ENCODE assay signal across 10 mouse cellular contexts in the genomic region with DNA sequence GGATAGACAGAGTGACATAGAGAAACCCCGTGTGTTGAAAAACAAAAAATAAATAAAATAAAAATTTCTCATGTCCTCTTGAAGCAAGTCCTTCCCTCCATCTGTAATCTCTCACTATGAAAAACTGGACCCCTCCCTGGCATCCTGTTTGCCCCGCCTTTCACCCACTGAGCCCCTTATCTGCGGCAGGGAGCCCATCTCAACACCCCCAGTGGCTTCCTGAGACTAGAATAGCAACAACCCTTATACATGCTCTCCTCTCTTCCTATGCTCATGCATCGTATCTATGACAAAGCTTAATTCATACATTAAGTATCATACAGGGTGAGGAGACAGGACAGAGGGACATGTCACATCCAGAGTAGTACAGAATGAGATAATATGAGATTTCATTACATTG.
A peak's percentile ranks its signal among the peaks of the same experiment; 100 is the strongest.
DNase-seq lines count a peak whose midpoint lies in the region; ATAC-seq and TF ChIP-seq lines count a peak whose summit lies in the region.
"Had no signal": no experiment of that assay in that cellular context is flagged by ENCODE, and none has a peak within 500 bp of the region (broad histone marks: within the 10 kb centered on the region; RNA-seq: fewer than 3 reads in every experiment).

No protein-coding gene starts in this region.

- H3K27me3 ChIP-seq in heart, postnatal 0 days (ENCODE audit: control insufficient read depth, insufficient read depth, low read length): no peaks in the 10 kb centered on the region
- H3K27me3 ChIP-seq in megakaryocyte, embryonic 14.5 days (replicated peaks): no peaks in the 10 kb centered on the region
- H3K27me3 ChIP-seq in midbrain, embryonic 14.5 days (ENCODE audit: control insufficient read depth, insufficient read depth, low read length): no peaks in the 10 kb centered on the region

- no peak for ATAC-seq in heart, postnatal 0 days (ENCODE audit: insufficient read depth, low read depth)
- no peak for ATAC-seq in megakaryocyte, adult 5-6 weeks (ENCODE audit: poor library complexity, severe bottlenecking)
- no peak for ATAC-seq in midbrain, embryonic 14.5 days (ENCODE audit: low FRiP score, low TSS enrichment)

- TF ChIP-seq EP300 in heart, postnatal 0 days (IDR thresholded peaks at IDR 0.05; ENCODE audit: low read depth): no peak; the same call in 1 of the 2 replicates

- H3K36me3 ChIP-seq in heart, postnatal 0 days (replicated peaks; ENCODE audit: control insufficient read depth, insufficient read depth, low read length): no peaks in the 10 kb centered on the region
- peaks cover 77% of the 10 kb centered on the region for H3K36me3 ChIP-seq in megakaryocyte, embryonic 14.5 days (replicated peaks; ENCODE audit: low read length)
- no peaks in the 10 kb centered on the region for H3K36me3 ChIP-seq in midbrain, embryonic 14.5 days (ENCODE audit: control insufficient read depth, insufficient read depth, low read length)

- WGBS in heart, postnatal 0 days: 11% methylated on average over 4 of the region's 4 CpGs
- WGBS in midbrain, embryonic 14.5 days: 86% methylated on average over 4 of the region's 4 CpGs

- H3K4me2 ChIP-seq in heart, postnatal 0 days (ENCODE audit: low read depth, low read length): peak overlapping the region; percentile 28; the same call in 1 of the 2 replicates
- no peak overlapping the region for H3K4me2 ChIP-seq in midbrain, embryonic 14.5 days (ENCODE audit: low read length)

- no peak overlapping the region for H3K4me3 ChIP-seq in heart, postnatal 0 days (ENCODE audit: low read depth, low read length)
- H3K4me3 ChIP-seq in megakaryocyte, embryonic 14.5 days (replicated peaks): peak overlapping the region; percentile 84
- H3K4me3 ChIP-seq in midbrain, embryonic 14.5 days (replicated peaks; ENCODE audit: low read depth, low read length): no peak overlapping the region

- intact Hi-C loops in heart, postnatal 25 days (cut with DNase I): no loop called here

- peaks cover 72% of the 10 kb centered on the region for H3K4me1 ChIP-seq in heart, postnatal 0 days (ENCODE audit: control insufficient read depth, insufficient read depth)
- H3K4me1 ChIP-seq in megakaryocyte, embryonic 14.5 days: peaks cover 100% of the 10 kb centered on the region
- H3K4me1 ChIP-seq in midbrain, embryonic 14.5 days (ENCODE audit: control insufficient read depth, insufficient read depth, low read length): peaks cover 21% of the 10 kb centered on the region

- H3K27ac ChIP-seq in heart, postnatal 0 days (ENCODE audit: low read depth): peak overlapping the region; percentile 75
- 0 out of 2 replicates have a peak overlapping the region, but pooled peaks have one; percentile 37 for H3K27ac ChIP-seq in midbrain, embryonic 14.5 days (replicated peaks; ENCODE audit: low read depth, low read length)

- H3K9ac ChIP-seq in heart, postnatal 0 days (replicated peaks; ENCODE audit: low read depth, low read length): no peak overlapping the region
- no peak overlapping the region for H3K9ac ChIP-seq in midbrain, embryonic 14.5 days (replicated peaks; ENCODE audit: low read length)

- TF ChIP-seq CTCF in heart, postnatal 0 days (IDR thresholded peaks at IDR 0.05; ENCODE audit: low read depth): no peak

- no peak for DNase-seq in heart, postnatal 0 days (ENCODE audit: low spot score)
- DNase-seq in heart, postnatal 25 days (ENCODE audit: low spot score): no peak
- peak; percentile 68 for DNase-seq in liver
- DNase-seq in midbrain, embryonic 14.5 days: no peak
- no peak for DNase-seq in cerebellum, adult 18-20 months
- DNase-seq: cerebellum, adult 11-12 months; spleen, adult 18-20 months; thymus, postnatal 4 days had no signal

- no peaks in the 10 kb centered on the region for H3K9me3 ChIP-seq in heart, postnatal 0 days (replicated peaks; ENCODE audit: control insufficient read depth, low read length)
- H3K9me3 ChIP-seq in megakaryocyte, embryonic 14.5 days: peaks cover 6% of the 10 kb centered on the region
- H3K9me3 ChIP-seq in midbrain, embryonic 14.5 days (ENCODE audit: control insufficient read depth, low read length): no peaks in the 10 kb centered on the region
